Mouse (Mus musculus) leukemia stem cell, adult 10-12 weeks (primary cell): ENCODE data around the gene Kbtbd13. TPM values are rescaled to one million over a fixed set of nuclear protein-coding genes. Genes with fewer than 3 reads are reported as not detected.

ENCODE experiments used
- polyA plus RNA-seq: library from polyadenylated mRNA; stranded (reverse); fragments of >175 nt; gene quantifications from 2 replicates; pipeline ENCODE4 v1.2.3, GENCODE M21; 2012; ENCODE audit warnings: low replicate concordance

Kbtbd13 gene
- polyA plus RNA-seq = not detected in 2 replicates

GRCm38 (mm10) chr9:65391613-65391964, at the start of gene Kbtbd13:
Gene Kbtbd13, minus strand, starts transcription at chr9:65391652.

GRCm38 (mm10) chr9:65435671-65436301, 44.3 kb upstream of the Kbtbd13 start, which contains the start of gene Mtfmt:
Gene Mtfmt, plus strand, starts transcription at chr9:65435782.

GRCm38 (mm10) chr9:65422760-65423501, 31.5 kb upstream of the Kbtbd13 start, which contains the start of gene Slc51b:
Gene Slc51b, minus strand, starts transcription at chr9:65422955.

GRCm38 (mm10) chr9:65398279-65398678, 6.8 kb upstream of the Kbtbd13 start, which contains the start of gene Rasl12:
Gene Rasl12, plus strand, starts transcription at chr9:65398506.

GRCm38 (mm10) chr9:65360641-65361448, 30.6 kb downstream of the Kbtbd13 start, which contains the start of gene Ubap1l:
Gene Ubap1l, plus strand, starts transcription at chr9:65361041.

GRCm38 (mm10) chr9:65345854-65346475, 45.5 kb downstream of the Kbtbd13 start, which contains the start of gene Pdcd7:
Gene Pdcd7, plus strand, starts transcription at chr9:65346104.

Other genes starting within 250 kb of the Kbtbd13 start
- 6.9 and 7.6 TPM in 2 replicates for gene Parp16, start 196.3 kb downstream of the Kbtbd13 start, polyA plus RNA-seq
- gene Cilp, start 126.5 kb downstream of the Kbtbd13 start, polyA plus RNA-seq = 0.13 TPM in 1 of 2 replicates, not detected in the other
- gene Clpx, start 97.4 kb downstream of the Kbtbd13 start, polyA plus RNA-seq = 10.6 and 14.9 TPM in 2 replicates
- 35.7 and 51.3 TPM in 2 replicates for gene Pdcd7, start 45.5 kb downstream of the Kbtbd13 start, polyA plus RNA-seq
- 0.67 and 1.0 TPM in 2 replicates for gene Ubap1l, start 30.6 kb downstream of the Kbtbd13 start, polyA plus RNA-seq
- 0.09 and 0.17 TPM in 2 replicates for gene Rasl12, start 6.9 kb upstream of the Kbtbd13 start, polyA plus RNA-seq
- not detected in 2 replicates for gene Slc51b, start 31.3 kb upstream of the Kbtbd13 start, polyA plus RNA-seq
- 8.4 and 8.5 TPM in 2 replicates for gene Mtfmt, start 44.1 kb upstream of the Kbtbd13 start, polyA plus RNA-seq
- 20.5 and 26.1 TPM in 2 replicates for gene Spg21, start 69.3 kb upstream of the Kbtbd13 start, polyA plus RNA-seq
- not detected in 2 replicates for gene Ankdd1a, start 128.5 kb upstream of the Kbtbd13 start, polyA plus RNA-seq
- gene Plekho2, start 188.4 kb upstream of the Kbtbd13 start, polyA plus RNA-seq = 18.1 and 154 TPM in 2 replicates
- 22.7 and 39.3 TPM in 2 replicates for gene Pif1, start 195.5 kb upstream of the Kbtbd13 start, polyA plus RNA-seq
- 1.4 and 1.5 TPM in 2 replicates for gene Rbpms2, start 238.0 kb upstream of the Kbtbd13 start, polyA plus RNA-seq